Mouse (Mus musculus) midbrain, embryonic 16.5 days (tissue): ENCODE measurements around the gene Uvrag. TPM values are rescaled to one million over a fixed set of nuclear protein-coding genes. Genes with fewer than 3 reads are reported as not detected.

Source experiments
- ATAC-seq: fragments of 200-750 bp; cut with Nextera tagmentation; 2 replicates; pipeline ENCODE4 v1.8.0; 2017; ENCODE audit warnings: moderate TSS enrichment
- H3K27ac ChIP-seq: fragments of 300-500 bp; sonication (generic); 2 replicates; pipeline ENCODE4 v1.5.1; 2014; ENCODE audit warnings: mild to moderate bottlenecking, low read length, mixed read lengths
- H3K27me3 ChIP-seq: fragments of 300-500 bp; sonication (generic); 2 replicates; pipeline ENCODE4 v1.6.1; 2014; ENCODE audit warnings: low read depth, low read length, mixed read lengths; ENCODE audit not compliant: control insufficient read depth, insufficient read depth
- H3K36me3 ChIP-seq: fragments of 300-500 bp; sonication (generic); 2 replicates; pipeline ENCODE4 v1.6.1; 2014; ENCODE audit warnings: mild to moderate bottlenecking, low read length, moderate library complexity, mixed read lengths; ENCODE audit not compliant: control insufficient read depth, insufficient read depth
- H3K4me1 ChIP-seq: fragments of 300-500 bp; sonication (generic); 2 replicates; pipeline ENCODE4 v1.6.1; 2014; ENCODE audit warnings: mild to moderate bottlenecking, low read length, mixed read lengths; ENCODE audit not compliant: control insufficient read depth, insufficient read depth
- H3K4me2 ChIP-seq: fragments of 300-500 bp; sonication (generic); 2 replicates; pipeline ENCODE4 v1.6.1; 2014; ENCODE audit warnings: mild to moderate bottlenecking, low read length, mixed read lengths
- H3K4me3 ChIP-seq: fragments of 300-500 bp; sonication (generic); 2 replicates; pipeline ENCODE4 v1.5.1; 2014; ENCODE audit warnings: low read depth, mild to moderate bottlenecking, low read length, moderate library complexity, mixed read lengths
- H3K9ac ChIP-seq: fragments of 300-500 bp; sonication (generic); 2 replicates; pipeline ENCODE4 v1.6.1; 2014; ENCODE audit warnings: low read depth, low read length, mixed read lengths
- H3K9me3 ChIP-seq: fragments of 300-500 bp; sonication (generic); replicated peaks from 2 replicates; pipeline ENCODE4 v1.6.1; 2014; ENCODE audit warnings: mild to moderate bottlenecking, low read length, mixed read lengths; ENCODE audit not compliant: control insufficient read depth, poor library complexity, severe bottlenecking
- WGBS: fragments of 180-500 bp; shearing (Covaris S2); extraction: QIAGEN DNeasy Blood & Tissue Kit; methylation state at CpG from one replicate; pipeline ENCODE4 v1.1.7; 2014; 5-methylcytosine and 5-hydroxymethylcytosine counted together
- polyA plus RNA-seq: library from polyadenylated mRNA; unstranded; fragments of >200 nt; fragmentation: Nextera tagmentation; extraction: Ambion mirVana; gene quantifications from 2 replicates; pipeline ENCODE4 v1.2.1, GENCODE M21; 2015

The Uvrag gene
- polyA plus RNA-seq, 1 experiment from 2014 or later, result 16.0 TPM

DNA sequence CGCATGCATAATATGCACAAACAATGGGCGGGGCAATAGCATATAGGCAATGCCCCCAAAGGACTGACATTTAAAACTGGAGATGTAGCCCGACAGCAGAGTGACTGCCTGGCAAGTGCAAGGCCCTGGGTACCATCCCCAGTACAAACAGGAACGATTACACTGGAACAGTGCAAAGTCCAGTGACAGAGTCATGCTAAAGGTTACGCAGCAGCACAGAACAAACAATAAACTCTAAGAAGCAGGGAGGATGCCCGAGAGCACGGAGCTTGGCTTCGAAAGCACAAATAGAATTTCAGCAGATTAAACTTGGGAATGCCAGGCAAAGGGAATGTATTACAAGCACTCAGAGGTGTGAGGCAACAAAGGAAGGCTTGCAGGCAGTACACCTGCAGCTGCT, 40.4 kb downstream of the Uvrag start:
- WGBS, result 83% methylated on average over 8 of the region's 8 CpGs
- no peak overlapping the region for H3K9ac ChIP-seq
- H3K27me3 ChIP-seq, result no peaks in the 10 kb centered on the region
- no peaks in the 10 kb centered on the region for H3K9me3 ChIP-seq
- peaks cover 3% of the 10 kb centered on the region; the same call in 1 of the 2 replicates for H3K36me3 ChIP-seq
- peaks cover 6% of the 10 kb centered on the region for H3K4me1 ChIP-seq
- H3K4me3 ChIP-seq, result no peak overlapping the region
- ATAC-seq, result no peak
- H3K27ac ChIP-seq, result no peak overlapping the region
- no peak overlapping the region for H3K4me2 ChIP-seq

DNA sequence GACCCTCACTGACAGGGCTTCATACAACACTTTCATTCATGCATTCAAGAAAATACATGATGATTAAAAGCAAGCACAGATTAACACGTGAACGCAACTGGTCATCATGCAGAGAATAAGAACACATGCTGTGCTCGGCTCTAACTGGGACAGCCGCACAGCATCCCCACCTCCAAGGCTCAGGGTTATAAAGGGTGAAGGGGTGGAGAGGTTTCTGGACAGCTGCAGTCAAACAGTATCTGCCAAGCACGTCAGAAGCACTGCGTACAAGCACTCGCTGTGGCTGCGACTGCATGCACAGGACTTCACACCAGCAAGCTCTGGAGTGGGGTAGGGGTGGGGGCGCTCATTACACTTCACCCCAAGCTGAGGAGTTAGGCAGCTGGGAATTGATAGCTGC, 40.9 kb downstream of the Uvrag start:
- Histone ChIP-seq H3K4me2 (no peak overlapping the region), H3K4me1 (peaks cover 6% of the 10 kb centered on the region), H3K4me3 (no peak overlapping the region), H3K27ac (no peak overlapping the region), H3K27me3 (no peaks in the 10 kb centered on the region), H3K9ac (no peak overlapping the region), H3K9me3 (no peaks in the 10 kb centered on the region), H3K36me3 (peaks cover 3% of the 10 kb centered on the region; the same call in 1 of the 2 replicates)
- ATAC-seq, result no peak
- WGBS, result 55% methylated on average over 9 of the region's 9 CpGs

DNA sequence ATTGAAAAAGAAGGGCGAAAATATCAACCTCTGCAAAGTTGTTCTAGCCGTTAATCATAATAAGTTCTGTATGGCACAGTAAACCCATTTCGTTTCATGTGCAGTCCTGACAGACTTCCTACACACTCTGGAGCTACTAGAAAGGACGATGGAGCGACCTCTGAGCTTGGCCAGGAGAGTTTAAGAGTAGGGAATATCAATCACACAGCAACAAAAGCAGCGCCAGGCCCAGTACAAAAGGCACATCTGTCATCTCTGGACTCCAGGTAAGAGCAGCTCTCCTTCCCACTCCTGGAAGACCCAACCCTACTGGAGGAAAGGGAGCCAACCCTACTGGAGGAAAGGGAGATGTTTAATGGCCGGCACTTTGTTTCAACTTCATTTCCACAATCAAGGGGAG, 43.2 kb downstream of the Uvrag start:
- no peak overlapping the region for H3K27ac ChIP-seq
- H3K4me3 ChIP-seq, result no peak overlapping the region
- WGBS, result 91% methylated on average over 7 of the region's 7 CpGs
- ATAC-seq, result no peak
- peaks cover 6% of the 10 kb centered on the region for H3K4me1 ChIP-seq
- H3K36me3 ChIP-seq, result peaks cover 3% of the 10 kb centered on the region; the same call in 1 of the 2 replicates
- no peak overlapping the region for H3K9ac ChIP-seq
- H3K27me3 ChIP-seq, result no peaks in the 10 kb centered on the region
- H3K9me3 ChIP-seq, result no peaks in the 10 kb centered on the region
- H3K4me2 ChIP-seq, result no peak overlapping the region

DNA sequence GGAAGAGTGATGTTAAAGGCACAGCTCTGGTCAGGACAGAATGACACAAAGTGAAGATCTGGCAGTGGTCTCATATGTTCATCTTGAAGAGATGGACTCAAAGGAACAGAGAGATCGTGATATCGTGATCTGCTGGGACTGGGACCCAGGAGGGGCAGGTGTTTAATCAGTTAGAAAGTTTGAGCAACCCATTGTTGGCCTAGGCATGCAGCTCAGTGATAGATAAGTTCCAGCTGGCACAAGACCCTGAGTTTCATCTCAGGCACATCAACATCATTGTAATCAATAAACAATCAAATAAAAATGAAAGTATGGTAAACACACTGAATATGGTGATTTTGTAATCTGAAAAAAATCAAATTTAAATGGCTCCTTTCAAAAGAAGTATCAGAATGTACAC, 43.8 kb downstream of the Uvrag start:
- no peak for ATAC-seq
- peaks cover 6% of the 10 kb centered on the region for H3K4me1 ChIP-seq

DNA sequence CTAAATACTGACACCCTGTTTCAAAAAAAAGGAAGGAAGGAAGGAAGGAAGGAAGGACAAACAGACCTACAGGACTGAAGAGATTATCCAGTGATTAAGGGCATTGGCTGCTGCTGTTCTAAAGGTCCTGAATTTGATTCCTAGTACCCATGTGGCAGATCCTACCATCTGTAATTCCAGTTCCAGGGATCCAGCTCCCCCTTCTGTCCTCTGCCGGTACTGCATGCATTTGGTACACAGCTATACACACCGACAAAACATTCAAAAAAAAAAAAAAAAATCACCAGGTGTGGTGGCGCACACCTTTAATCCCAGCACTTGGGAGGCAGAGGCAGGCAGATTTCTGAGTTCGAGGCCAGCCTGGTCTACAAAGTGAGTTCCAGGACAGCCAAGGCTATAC, 45.8 kb downstream of the Uvrag start:
- Histone ChIP-seq H3K9ac (no peak overlapping the region), H3K4me1 (no peaks in the 10 kb centered on the region), H3K27me3 (no peaks in the 10 kb centered on the region), H3K36me3 (peaks cover 3% of the 10 kb centered on the region; the same call in 1 of the 2 replicates), H3K4me3 (no peak overlapping the region), H3K27ac (no peak overlapping the region), H3K9me3 (no peaks in the 10 kb centered on the region), H3K4me2 (no peak overlapping the region)
- no peak for ATAC-seq
- WGBS, result 59% methylated on average over 4 of the region's 4 CpGs

More for the DNA sequence above, 43.8 kb downstream of the Uvrag start:
- WGBS, result 90% methylated on average over 2 of the region's 2 CpGs
- peaks cover 3% of the 10 kb centered on the region; the same call in 1 of the 2 replicates for H3K36me3 ChIP-seq
- no peak overlapping the region for H3K27ac ChIP-seq
- H3K27me3 ChIP-seq, result no peaks in the 10 kb centered on the region
- no peaks in the 10 kb centered on the region for H3K9me3 ChIP-seq
- no peak overlapping the region for H3K9ac ChIP-seq
- H3K4me2 ChIP-seq, result no peak overlapping the region
- H3K4me3 ChIP-seq, result no peak overlapping the region

DNA sequence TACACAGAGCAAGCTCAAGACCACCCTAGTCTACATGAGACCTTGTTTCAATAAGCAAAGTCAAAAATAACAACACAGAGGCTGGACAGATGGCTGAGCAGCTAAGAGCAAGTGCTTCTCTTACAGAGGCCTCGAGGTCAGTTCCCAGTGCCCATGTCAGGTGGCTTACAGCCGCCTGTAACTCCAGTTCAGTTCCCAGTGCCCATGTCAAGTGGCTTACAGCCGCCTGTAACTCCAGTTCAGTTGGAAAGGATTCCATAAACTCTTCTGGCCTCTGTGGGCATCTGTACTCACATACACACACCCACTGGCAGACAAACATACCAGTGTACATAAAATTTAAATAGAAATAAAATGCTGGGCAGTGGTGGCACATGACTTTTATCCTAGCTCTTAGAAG, 46.6 kb downstream of the Uvrag start:
- H3K9ac ChIP-seq, result no peak overlapping the region
- no peaks in the 10 kb centered on the region for H3K27me3 ChIP-seq
- H3K4me3 ChIP-seq, result no peak overlapping the region
- H3K27ac ChIP-seq, result no peak overlapping the region
- no peak overlapping the region for H3K4me2 ChIP-seq
- H3K36me3 ChIP-seq, result peaks cover 3% of the 10 kb centered on the region; the same call in 1 of the 2 replicates
- WGBS, result 93% methylated on average over 3 of the region's 3 CpGs
- ATAC-seq, result no peak
- no peaks in the 10 kb centered on the region for H3K4me1 ChIP-seq
- no peaks in the 10 kb centered on the region for H3K9me3 ChIP-seq

DNA sequence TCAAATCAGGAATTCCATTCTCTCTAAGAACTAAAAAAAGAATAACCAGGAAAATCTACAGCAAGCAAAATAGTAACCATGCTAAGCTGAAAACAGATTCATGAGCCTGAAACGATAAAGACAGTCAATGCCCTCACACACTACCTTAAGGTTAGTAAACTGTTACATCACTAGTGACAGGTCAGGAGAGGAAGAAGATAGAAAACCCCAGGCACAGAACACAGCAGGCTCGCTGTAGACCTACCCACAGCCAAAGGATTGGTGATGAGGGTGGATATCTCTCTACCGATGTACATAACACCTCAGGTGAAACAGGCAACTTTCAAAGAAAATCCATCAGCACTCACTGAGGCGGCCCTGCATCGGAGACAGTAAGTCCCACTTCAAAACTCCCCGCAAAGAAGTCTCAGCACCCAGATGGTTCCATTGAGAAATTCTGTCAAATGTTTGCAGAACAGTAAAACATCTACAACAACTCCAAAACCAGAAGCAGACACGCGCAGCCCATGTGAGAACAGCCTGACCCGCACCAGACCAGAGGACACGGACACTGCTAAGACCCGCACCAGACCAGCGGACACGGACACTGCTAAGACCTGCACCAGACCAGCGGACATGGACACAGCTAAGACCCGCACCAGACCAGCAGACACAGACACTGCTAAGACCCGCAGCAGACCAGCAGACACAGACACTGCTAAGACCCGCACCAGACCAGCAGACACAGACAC, 48.9 kb downstream of the Uvrag start:
- H3K27ac ChIP-seq, result no peak overlapping the region
- no peak overlapping the region for H3K4me3 ChIP-seq
- no peaks in the 10 kb centered on the region for H3K27me3 ChIP-seq
- 91% methylated on average over 17 of the region's 17 CpGs for WGBS
- H3K36me3 ChIP-seq, result 0 out of 2 replicates have a peak, but pooled peaks cover 2% of the 10 kb centered on the region
- no peak overlapping the region for H3K4me2 ChIP-seq
- H3K9ac ChIP-seq, result no peak overlapping the region
- no peaks in the 10 kb centered on the region for H3K4me1 ChIP-seq
- H3K9me3 ChIP-seq, result no peaks in the 10 kb centered on the region
- ATAC-seq, result no peak

DNA sequence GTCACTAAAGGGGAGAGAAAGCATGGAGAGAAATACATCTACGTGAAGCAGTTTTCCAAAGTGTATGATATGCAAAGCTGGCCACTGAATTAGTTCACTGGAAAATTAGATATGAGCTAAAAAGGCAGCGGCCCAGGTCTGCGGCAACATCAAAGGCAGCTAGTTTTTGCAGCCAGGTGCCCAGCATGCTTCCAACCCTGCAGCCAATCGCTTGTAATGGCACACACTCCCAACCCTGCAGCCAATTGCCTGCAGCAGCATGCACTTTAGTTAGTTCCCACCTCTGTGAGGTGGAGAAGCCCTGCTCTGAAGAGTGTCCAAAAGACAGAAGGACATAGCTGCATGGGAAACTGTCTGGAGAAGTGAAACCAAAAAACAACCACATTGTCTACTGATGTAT, 51.2 kb downstream of the Uvrag start:
- H3K9ac ChIP-seq, result no peak overlapping the region
- no peak for ATAC-seq
- H3K4me2 ChIP-seq, result no peak overlapping the region
- 0 out of 2 replicates have a peak, but pooled peaks cover 2% of the 10 kb centered on the region for H3K36me3 ChIP-seq
- 75% methylated on average over 4 of the region's 4 CpGs for WGBS
- no peaks in the 10 kb centered on the region for H3K9me3 ChIP-seq
- H3K27me3 ChIP-seq, result no peaks in the 10 kb centered on the region
- no peak overlapping the region for H3K4me3 ChIP-seq
- no peaks in the 10 kb centered on the region for H3K4me1 ChIP-seq
- H3K27ac ChIP-seq, result no peak overlapping the region

DNA sequence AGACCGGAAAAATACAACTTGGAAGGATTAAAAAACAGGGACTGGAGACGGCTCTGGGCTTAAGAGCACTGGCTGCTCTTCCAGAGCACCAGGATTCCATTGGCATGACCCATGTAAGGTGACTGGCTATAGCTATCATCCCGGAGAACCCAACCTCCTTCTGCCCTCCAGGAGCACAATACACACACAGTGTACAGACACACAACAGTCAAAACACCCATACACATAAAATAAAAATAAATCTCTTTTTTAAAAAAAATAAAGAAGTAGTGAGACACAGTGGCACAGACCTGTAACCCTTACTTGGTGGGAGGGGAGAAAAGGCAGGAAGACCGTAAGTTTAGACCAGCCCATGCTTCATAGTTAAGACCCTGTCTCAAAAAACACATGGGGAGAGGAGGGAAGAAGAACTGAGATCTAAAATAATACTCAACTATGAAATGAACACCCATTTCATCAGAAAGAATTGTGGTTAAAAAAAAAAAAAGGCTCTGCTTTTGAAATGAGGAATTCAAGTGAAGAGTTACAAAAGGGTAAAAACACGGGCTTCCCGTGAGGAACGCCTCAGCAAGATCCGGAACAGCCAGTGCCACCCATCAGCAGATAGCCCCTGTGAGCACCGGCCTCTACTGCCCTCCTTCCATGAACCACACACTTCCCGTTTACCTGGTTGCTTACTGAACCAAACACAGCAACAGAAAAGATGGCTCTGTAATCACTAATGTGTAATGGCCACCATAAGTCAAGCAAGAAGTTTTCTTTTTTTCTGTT, 52.2 kb downstream of the Uvrag start:
- Histone ChIP-seq H3K27me3 (no peaks in the 10 kb centered on the region), H3K4me2 (no peak overlapping the region), H3K4me3 (no peak overlapping the region), H3K27ac (no peak overlapping the region), H3K9me3 (no peaks in the 10 kb centered on the region), H3K36me3 (0 out of 2 replicates have a peak, but pooled peaks cover 2% of the 10 kb centered on the region), H3K9ac (no peak overlapping the region), H3K4me1 (no peaks in the 10 kb centered on the region)
- ATAC-seq, result no peak
- 80% methylated on average over 10 of the region's 10 CpGs for WGBS
